Mouse (Mus musculus): Measurements from ENCODE around the gene Ctnnb1. TPM values are rescaled to one million over a fixed set of nuclear protein-coding genes. Genes with fewer than 3 reads are reported as not detected.

The Ctnnb1 gene
- polyA plus RNA-seq, 2 experiments: 486 to 783 TPM

GRCm38 (mm10) chr9:120934821-120935633, 6.0 kb downstream of the Ctnnb1 start:
- 8% methylated on average over 14 of the region's 14 CpGs for WGBS
- Histone ChIP-seq H3K4me3 (replicated peaks; ENCODE audit: low read length) (peak overlapping the region; percentile 89), H3K9ac (ENCODE audit: low read depth, low read length, severe bottlenecking) (peak overlapping the region; percentile 92), H3K36me3 (ENCODE audit: control insufficient read depth, insufficient read depth, low read length) (peaks cover 8% of the 10 kb centered on the region; the same call in 1 of the 2 replicates), H3K4me1 (ENCODE audit: control insufficient read depth, insufficient read depth, low read length) (peaks cover 36% of the 10 kb centered on the region), H3K27ac (replicated peaks; ENCODE audit: low read depth, low read length) (peak overlapping the region; percentile 94), H3K9me3 (ENCODE audit: control insufficient read depth, low read length) (no peaks in the 10 kb centered on the region), H3K27me3 (ENCODE audit: control insufficient read depth, insufficient read depth, low read length) (no peaks in the 10 kb centered on the region), H3K4me2 (replicated peaks; ENCODE audit: low read depth, low read length, severe bottlenecking) (peak overlapping the region; percentile 61)
- TF ChIP-seq POLR2A (IDR thresholded peaks at IDR 0.05; ENCODE audit: borderline replicate concordance, extremely low read depth, insufficient read depth, insufficient read length): no peak
- ATAC-seq (ENCODE audit: low FRiP score, low read depth): no peak
- DNase-seq (ENCODE audit: low spot score): no peak

GRCm38 (mm10) chr9:120935634-120935922, 6.6 kb downstream of the Ctnnb1 start:
- peak overlapping the region; percentile 61 for H3K4me2 ChIP-seq (replicated peaks; ENCODE audit: low read depth, low read length, severe bottlenecking)
- peak overlapping the region; percentile 89 for H3K4me3 ChIP-seq (replicated peaks; ENCODE audit: low read length)
- DNase-seq (ENCODE audit: low spot score) (no peak), ATAC-seq (ENCODE audit: low FRiP score, low read depth) (no peak)
- H3K4me1 ChIP-seq (ENCODE audit: control insufficient read depth, insufficient read depth, low read length): peaks cover 41% of the 10 kb centered on the region
- H3K9ac ChIP-seq (ENCODE audit: low read depth, low read length, severe bottlenecking): peak overlapping the region; percentile 92
- no peaks in the 10 kb centered on the region for H3K27me3 ChIP-seq (ENCODE audit: control insufficient read depth, insufficient read depth, low read length)
- H3K27ac ChIP-seq (replicated peaks; ENCODE audit: low read depth, low read length): 0 out of 2 replicates have a peak overlapping the region, but pooled peaks have one; percentile 35
- peaks cover 12% of the 10 kb centered on the region; the same call in 1 of the 2 replicates for H3K36me3 ChIP-seq (ENCODE audit: control insufficient read depth, insufficient read depth, low read length)
- TF ChIP-seq POLR2A (IDR thresholded peaks at IDR 0.05; ENCODE audit: borderline replicate concordance, extremely low read depth, insufficient read depth, insufficient read length): no peak
- WGBS: 1% methylated on average over 4 of the region's 4 CpGs
- no peaks in the 10 kb centered on the region for H3K9me3 ChIP-seq (ENCODE audit: control insufficient read depth, low read length)

DNA sequence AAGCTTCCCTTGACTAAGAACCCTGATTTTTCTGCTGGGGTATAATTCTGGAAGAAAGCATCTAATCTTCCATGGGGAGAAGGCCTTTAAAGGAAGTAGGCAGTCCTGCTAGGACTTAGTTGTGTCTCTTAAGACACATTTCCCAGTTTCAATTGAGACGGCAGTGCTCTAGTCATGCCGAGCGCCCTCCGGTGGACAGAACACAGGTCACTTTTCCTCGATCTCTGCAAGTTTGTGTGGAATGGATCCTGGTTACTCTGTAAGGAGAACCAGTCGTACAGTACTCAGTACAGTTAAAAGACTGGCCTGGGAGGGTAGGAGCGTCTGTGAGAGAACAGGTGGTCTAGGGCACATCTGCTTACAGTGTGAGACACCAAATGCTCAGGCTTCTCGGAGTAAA, 7.3 kb downstream of the Ctnnb1 start:
- peaks cover 15% of the 10 kb centered on the region; the same call in 1 of the 2 replicates for H3K36me3 ChIP-seq (ENCODE audit: control insufficient read depth, insufficient read depth, low read length)
- no peak overlapping the region for H3K27ac ChIP-seq (replicated peaks; ENCODE audit: low read depth, low read length)
- H3K4me1 ChIP-seq (ENCODE audit: control insufficient read depth, insufficient read depth, low read length): peaks cover 41% of the 10 kb centered on the region
- TF ChIP-seq POLR2A (IDR thresholded peaks at IDR 0.05; ENCODE audit: borderline replicate concordance, extremely low read depth, insufficient read depth, insufficient read length): no peak
- H3K27me3 ChIP-seq (ENCODE audit: control insufficient read depth, insufficient read depth, low read length): no peaks in the 10 kb centered on the region
- DNase-seq (ENCODE audit: low spot score) (peak; percentile 75), ATAC-seq (ENCODE audit: low FRiP score, low read depth) (no peak)
- 16% methylated on average over 8 of the region's 8 CpGs for WGBS
- peak overlapping the region; percentile 61 for H3K4me2 ChIP-seq (replicated peaks; ENCODE audit: low read depth, low read length, severe bottlenecking)
- H3K9me3 ChIP-seq (ENCODE audit: control insufficient read depth, low read length): no peaks in the 10 kb centered on the region
- 0 out of 2 replicates have a peak overlapping the region, but pooled peaks have one; percentile 92 for H3K9ac ChIP-seq (ENCODE audit: low read depth, low read length, severe bottlenecking)
- H3K4me3 ChIP-seq (replicated peaks; ENCODE audit: low read length): peak overlapping the region; percentile 89

DNA sequence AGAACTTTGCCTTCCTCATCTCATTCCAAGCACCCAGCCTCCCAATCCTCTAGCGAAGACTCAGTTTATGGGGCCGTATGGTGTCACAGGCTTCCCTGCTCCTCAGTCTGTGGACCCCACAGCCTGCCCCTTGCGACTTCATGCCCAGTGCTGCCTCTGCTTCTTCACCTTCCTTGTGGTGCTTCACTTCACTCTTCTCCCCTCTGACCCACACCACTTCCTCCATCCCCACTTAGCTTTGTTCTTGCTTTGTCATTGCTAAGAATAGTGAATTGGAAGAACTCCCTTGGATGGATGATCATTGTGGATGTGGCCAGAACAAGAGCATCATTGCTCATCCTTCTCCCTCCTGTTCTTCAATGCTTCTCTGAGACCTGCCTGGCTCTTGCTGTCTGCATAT, 11.8 kb downstream of the Ctnnb1 start:
- H3K36me3 ChIP-seq (ENCODE audit: control insufficient read depth, insufficient read depth, low read length): peaks cover 22% of the 10 kb centered on the region
- peaks cover 40% of the 10 kb centered on the region for H3K4me1 ChIP-seq (ENCODE audit: control insufficient read depth, insufficient read depth, low read length)
- DNase-seq (ENCODE audit: low spot score) (no peak), ATAC-seq (ENCODE audit: low FRiP score, low read depth) (no peak)
- no peaks in the 10 kb centered on the region for H3K9me3 ChIP-seq (ENCODE audit: control insufficient read depth, low read length)
- H3K9ac ChIP-seq (ENCODE audit: low read depth, low read length, severe bottlenecking): no peak overlapping the region
- 83% methylated on average over 3 of the region's 3 CpGs for WGBS
- H3K4me2 ChIP-seq (replicated peaks; ENCODE audit: low read depth, low read length, severe bottlenecking): no peak overlapping the region
- H3K27ac ChIP-seq (replicated peaks; ENCODE audit: low read depth, low read length): no peak overlapping the region
- TF ChIP-seq POLR2A (IDR thresholded peaks at IDR 0.05; ENCODE audit: borderline replicate concordance, extremely low read depth, insufficient read depth, insufficient read length): no peak
- H3K4me3 ChIP-seq (replicated peaks; ENCODE audit: low read length): no peak overlapping the region
- H3K27me3 ChIP-seq (ENCODE audit: control insufficient read depth, insufficient read depth, low read length): no peaks in the 10 kb centered on the region

GRCm38 (mm10) chr9:120943757-120944156, 14.7 kb downstream of the Ctnnb1 start:
- Histone ChIP-seq H3K4me3 (replicated peaks; ENCODE audit: low read length) (no peak overlapping the region), H3K9me3 (ENCODE audit: control insufficient read depth, low read length) (no peaks in the 10 kb centered on the region), H3K36me3 (ENCODE audit: control insufficient read depth, insufficient read depth, low read length) (peaks cover 18% of the 10 kb centered on the region), H3K9ac (ENCODE audit: low read depth, low read length, severe bottlenecking) (no peak overlapping the region), H3K4me2 (replicated peaks; ENCODE audit: low read depth, low read length, severe bottlenecking) (no peak overlapping the region), H3K27ac (replicated peaks; ENCODE audit: low read depth, low read length) (no peak overlapping the region), H3K4me1 (ENCODE audit: control insufficient read depth, insufficient read depth, low read length) (peaks cover 40% of the 10 kb centered on the region), H3K27me3 (ENCODE audit: control insufficient read depth, insufficient read depth, low read length) (no peaks in the 10 kb centered on the region)
- WGBS: 83% methylated on average over 1 of the region's 1 CpGs
- DNase-seq (ENCODE audit: low spot score) (no peak), ATAC-seq (ENCODE audit: low FRiP score, low read depth) (no peak)
- TF ChIP-seq POLR2A (IDR thresholded peaks at IDR 0.05; ENCODE audit: borderline replicate concordance, extremely low read depth, insufficient read depth, insufficient read length): no peak
